Mouse (Mus musculus): ENCODE results near the gene Zfp420. TPM values are rescaled to one million over a fixed set of nuclear protein-coding genes. Genes with fewer than 3 reads are reported as not detected.

The Zfp420 gene
- polyA plus RNA-seq, 2 experiments, result 0.66 to 0.92 TPM

GRCm38 (mm10) chr7:29839256-29839655, 20.5 kb upstream of the Zfp420 start:
- Histone ChIP-seq H3K4me1 (replicated peaks; ENCODE audit: control insufficient read depth in 2 of 2, insufficient read depth in 2 of 2, low read length in 1 of 2) (no peaks in the 10 kb centered on the region), H3K36me3 (replicated peaks; ENCODE audit: control insufficient read depth, insufficient read depth, low read depth) (no peaks in the 10 kb centered on the region), H3K9me3 (ENCODE audit: control insufficient read depth, low read length) (no peaks in the 10 kb centered on the region), H3K9ac (replicated peaks) (no peak overlapping the region), H3K4me2 (ENCODE audit: low read depth) (no peak overlapping the region), H3K4me3 (ENCODE audit: insufficient read depth in 1 of 2, low read depth in 2 of 2, low read length in 2 of 2) (no peak overlapping the region), H3K27me3 (ENCODE audit: control insufficient read depth, insufficient read depth, low read length) (no peaks in the 10 kb centered on the region), H3K27ac (no peak overlapping the region)
- TF ChIP-seq CTCF (IDR thresholded peaks at IDR 0.05; ENCODE audit: low read depth), result no peak
- TF ChIP-seq EP300 (IDR thresholded peaks at IDR 0.05; ENCODE audit: low read depth), result no peak
- DNase-seq (ENCODE audit: low read depth in 3 of 3, low spot score in 3 of 3) (no peak), ATAC-seq (ENCODE audit: insufficient read depth) (no peak)
- 61% methylated on average over 3 of the region's 3 CpGs for WGBS (ENCODE audit: insufficient replicate concordance)

DNA sequence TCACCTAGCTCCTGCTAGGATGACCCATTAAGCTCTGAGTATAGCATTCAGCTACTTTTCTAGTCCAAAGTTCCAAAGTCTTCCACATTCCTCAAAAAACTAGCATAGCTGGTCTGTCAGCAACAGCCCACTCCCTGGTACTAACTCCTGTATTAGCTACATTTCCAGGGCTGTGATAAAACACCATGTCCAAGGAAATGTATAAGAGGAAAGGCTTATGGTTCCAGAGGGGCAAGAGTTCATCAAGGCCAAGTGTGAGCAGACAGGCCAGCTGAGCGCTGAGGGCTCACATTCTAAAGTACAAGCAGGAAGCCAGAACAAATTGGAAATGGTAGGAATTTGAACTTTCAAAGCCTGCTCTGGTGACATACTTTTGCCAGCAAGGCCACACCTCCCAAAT, 17.7 kb upstream of the Zfp420 start:
- Histone ChIP-seq H3K36me3 (replicated peaks; ENCODE audit: control insufficient read depth, insufficient read depth, low read depth) (no peaks in the 10 kb centered on the region), H3K4me1 (replicated peaks; ENCODE audit: control insufficient read depth in 2 of 2, insufficient read depth in 2 of 2, low read length in 1 of 2) (no peaks in the 10 kb centered on the region), H3K27ac (no peak overlapping the region), H3K9ac (replicated peaks) (no peak overlapping the region), H3K27me3 (ENCODE audit: control insufficient read depth, insufficient read depth, low read length) (no peaks in the 10 kb centered on the region), H3K4me3 (ENCODE audit: insufficient read depth in 1 of 2, low read depth in 2 of 2, low read length in 2 of 2) (no peak overlapping the region), H3K4me2 (ENCODE audit: low read depth) (no peak overlapping the region), H3K9me3 (ENCODE audit: control insufficient read depth, low read length) (no peaks in the 10 kb centered on the region)
- DNase-seq (ENCODE audit: low read depth in 3 of 3, low spot score in 3 of 3), result no peak
- no peak for ATAC-seq (ENCODE audit: insufficient read depth)
- no peak for TF ChIP-seq EP300 (IDR thresholded peaks at IDR 0.05; ENCODE audit: low read depth)
- TF ChIP-seq CTCF (IDR thresholded peaks at IDR 0.05; ENCODE audit: low read depth), result no peak
- WGBS (ENCODE audit: insufficient replicate concordance), result 72% methylated on average over 1 of the region's 1 CpGs

- 68% methylated on average over 5 of the region's 5 CpGs for WGBS (ENCODE audit: insufficient replicate concordance)
- no peak for DNase-seq (ENCODE audit: low read depth in 3 of 3, low spot score in 3 of 3)
- H3K9me3 ChIP-seq (ENCODE audit: control insufficient read depth, low read length), result no peaks in the 10 kb centered on the region
- TF ChIP-seq EP300 (IDR thresholded peaks at IDR 0.05; ENCODE audit: low read depth), result no peak
- no peak for TF ChIP-seq CTCF (IDR thresholded peaks at IDR 0.05; ENCODE audit: low read depth)
- H3K27ac ChIP-seq, result no peak overlapping the region
- no peak overlapping the region for H3K4me3 ChIP-seq (ENCODE audit: insufficient read depth in 1 of 2, low read depth in 2 of 2, low read length in 2 of 2)
- no peaks in the 10 kb centered on the region for H3K36me3 ChIP-seq (replicated peaks; ENCODE audit: control insufficient read depth, insufficient read depth, low read depth)
- no peaks in the 10 kb centered on the region for H3K4me1 ChIP-seq (replicated peaks; ENCODE audit: control insufficient read depth in 2 of 2, insufficient read depth in 2 of 2, low read length in 1 of 2)
- H3K27me3 ChIP-seq (ENCODE audit: control insufficient read depth, insufficient read depth, low read length), result no peaks in the 10 kb centered on the region
- H3K9ac ChIP-seq (replicated peaks), result no peak overlapping the region
- no peak overlapping the region for H3K4me2 ChIP-seq (ENCODE audit: low read depth)
- ATAC-seq (ENCODE audit: insufficient read depth), result no peak
Observed at GRCm38 (mm10) chr7:29844616-29845015, 15.2 kb upstream of the Zfp420 start.

GRCm38 (mm10) chr7:29852831-29853218, 7.0 kb upstream of the Zfp420 start:
- ATAC-seq (ENCODE audit: insufficient read depth), result no peak
- peaks cover 0 to 4% of the 10 kb centered on the region in 2 experiments; a peak in 2 of 4 replicates for H3K4me1 ChIP-seq (replicated peaks; ENCODE audit: control insufficient read depth in 2 of 2, insufficient read depth in 2 of 2, low read length in 1 of 2)
- DNase-seq (ENCODE audit: low read depth in 3 of 3, low spot score in 3 of 3), result no peak
- peak overlapping the region; percentile 79 for H3K4me2 ChIP-seq (ENCODE audit: low read depth)
- TF ChIP-seq CTCF (IDR thresholded peaks at IDR 0.05; ENCODE audit: low read depth) (no peak), EP300 (IDR thresholded peaks at IDR 0.05; ENCODE audit: low read depth) (no peak)
- 51% methylated on average over 9 of the region's 9 CpGs for WGBS (ENCODE audit: insufficient replicate concordance)
- no peak overlapping the region for H3K27ac ChIP-seq
- no peaks in the 10 kb centered on the region for H3K36me3 ChIP-seq (replicated peaks; ENCODE audit: control insufficient read depth, insufficient read depth, low read depth)
- no peaks in the 10 kb centered on the region for H3K9me3 ChIP-seq (ENCODE audit: control insufficient read depth, low read length)
- H3K9ac ChIP-seq (replicated peaks), result peak overlapping the region; percentile 59
- peak overlapping the region; percentile 64 to 97 for H3K4me3 ChIP-seq (ENCODE audit: insufficient read depth in 1 of 2, low read depth in 2 of 2, low read length in 2 of 2)
- no peaks in the 10 kb centered on the region for H3K27me3 ChIP-seq (ENCODE audit: control insufficient read depth, insufficient read depth, low read length)

- ATAC-seq (ENCODE audit: insufficient read depth) (peak; percentile 88), DNase-seq (ENCODE audit: low read depth in 3 of 3, low spot score in 3 of 3) (peak; percentile 55 to 66 (median 59))
- 1% methylated on average over 21 of the region's 21 CpGs for WGBS (ENCODE audit: insufficient replicate concordance)
- peaks cover 0 to 4% of the 10 kb centered on the region in 2 experiments; a peak in 2 of 4 replicates for H3K4me1 ChIP-seq (replicated peaks; ENCODE audit: control insufficient read depth in 2 of 2, insufficient read depth in 2 of 2, low read length in 1 of 2)
- no peaks in the 10 kb centered on the region for H3K36me3 ChIP-seq (replicated peaks; ENCODE audit: control insufficient read depth, insufficient read depth, low read depth)
- TF ChIP-seq CTCF (IDR thresholded peaks at IDR 0.05; ENCODE audit: low read depth) (no peak), EP300 (IDR thresholded peaks at IDR 0.05; ENCODE audit: low read depth) (no peak)
- peak within 1 kb of the TSS; percentile 64 to 97 for H3K4me3 ChIP-seq (ENCODE audit: insufficient read depth in 1 of 2, low read depth in 2 of 2, low read length in 2 of 2)
- no peaks in the 10 kb centered on the region for H3K27me3 ChIP-seq (ENCODE audit: control insufficient read depth, insufficient read depth, low read length)
- peak within 1 kb of the TSS; percentile 79 for H3K4me2 ChIP-seq (ENCODE audit: low read depth)
- H3K9me3 ChIP-seq (ENCODE audit: control insufficient read depth, low read length), result no peaks in the 10 kb centered on the region
- H3K9ac ChIP-seq (replicated peaks), result peak within 1 kb of the TSS; percentile 59
- no peak within 1 kb of the TSS for H3K27ac ChIP-seq
Observed at GRCm38 (mm10) chr7:29853219-29853842, 6.4 kb upstream of the Zfp420 start, which contains the start of gene Zfp940. Gene Zfp940 (minus strand): TSS chr7:29853669.
